Mouse (Mus musculus): ENCODE data around the gene Arhgef16. TPM values are rescaled to one million over a fixed set of nuclear protein-coding genes. Genes with fewer than 3 reads are reported as not detected.

The Arhgef16 gene
- total RNA-seq, 4 experiments from 2014 or later: 0.09 to 0.51 (median 0.32) TPM

Other genes with a start within 250 kb of the Arhgef16 start
- under 1 TPM in 1 of 4 experiments, not detected in 3; 0.22 TPM for gene Trp73, start 161.5 kb downstream of the Arhgef16 start, total RNA-seq (2022)
- gene Wrap73, start 159.3 kb downstream of the Arhgef16 start, total RNA-seq (2022): 10 to 100 TPM; 21.6 to 28.6 (median 22.8) TPM
- gene Tprgl, start 141.0 kb downstream of the Arhgef16 start, total RNA-seq (2022): 100 to 1,000 TPM; 186 to 217 (median 196) TPM
- gene Megf6, start 130.9 kb downstream of the Arhgef16 start, total RNA-seq (2022): 1 to 10 TPM; 1.2 to 3.8 (median 2.9) TPM
- not detected for gene B230104I21Rik, start 34.5 kb upstream of the Arhgef16 start, total RNA-seq (2022)